Mouse (Mus musculus) layer of hippocampus, postnatal 14 days (tissue): Measurements from ENCODE around the gene Ydjc. TPM values are rescaled to one million over a fixed set of nuclear protein-coding genes. Genes with fewer than 3 reads are reported as not detected.

Experiments
- DNase-seq, 2 experiments: peaks; one replicate each; pipeline ENCODE4 v3.0.0; 2021 to 2022; ENCODE audit warnings: low spot score in 2 of 2, mixed read lengths in 1 of 2
- microRNA-seq, 2 experiments: library from miRNA; unstranded; fragments of <30 nt; microRNA quantifications; one replicate each; pipeline ENCODE4 v1.2.0; 2021
- total RNA-seq, 2 experiments: library from RNA; stranded (reverse); gene quantifications; 2 replicates each; pipeline ENCODE4 v1.2.3; 2021

Ydjc gene
- total RNA-seq, 2 experiments from 2014 or later, result 33.6 to 34.8 TPM

DNA sequence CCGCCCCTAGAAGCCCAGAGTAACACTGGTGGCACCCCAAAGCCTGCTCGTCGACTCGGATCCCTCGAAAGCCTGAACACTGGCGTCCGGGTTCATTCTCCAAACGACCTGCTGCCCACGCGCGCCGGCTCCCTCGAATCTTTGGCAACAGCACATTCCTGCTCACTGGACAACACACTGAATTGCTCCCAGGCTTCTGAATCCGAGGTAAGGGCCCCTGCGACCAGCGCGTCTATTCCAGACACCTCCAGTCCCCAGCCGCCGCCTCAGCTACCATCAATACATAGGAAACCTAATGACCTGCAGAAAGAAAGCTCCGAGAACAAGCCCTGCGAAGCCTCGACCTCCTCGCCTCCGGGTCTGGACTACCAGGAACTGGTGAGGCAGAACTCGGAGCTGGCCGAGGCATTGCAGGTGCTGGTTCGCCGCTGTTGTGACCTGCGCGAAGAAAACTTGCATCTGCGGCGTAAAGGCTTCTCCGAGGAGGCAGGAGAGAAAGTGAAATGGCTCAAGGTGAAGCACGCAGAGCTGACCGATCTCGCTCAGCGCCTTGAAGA is 65.1 kb downstream of the Ydjc start:
- no peak for DNase-seq

Small RNAs within 50 kb of the gene (microRNA-seq; reads per million reads assigned to microRNA genes)
- gene Mir130b (117 to 153 reads per million in 2 experiments), gene Mir301b (1.1 to 7.7 reads per million in 2 experiments)

Other genes starting within 250 kb of the Ydjc start
- 10 to 100 TPM; 29.2 to 31.6 TPM for gene Ppm1f, start 248.2 kb upstream of the Ydjc start, total RNA-seq
- gene Mapk1, start 161.2 kb upstream of the Ydjc start, total RNA-seq, result 100 to 1,000 TPM; 453 to 458 TPM
- 10 to 100 TPM; 40.6 to 50.1 TPM for gene Ypel1, start 74.9 kb upstream of the Ydjc start, total RNA-seq
- gene Ppil2, start 33.4 kb upstream of the Ydjc start, total RNA-seq, result 10 to 100 TPM; 89.8 to 89.9 TPM
- 1 to 10 TPM in 1 of 2 experiments, under 1 TPM in 1; 0.97 to 1.2 TPM for gene 2610318N02Rik, start 19.5 kb upstream of the Ydjc start, total RNA-seq
- 10 to 100 TPM; 15.8 to 24.9 TPM for gene Sdf2l1, start 12.2 kb upstream of the Ydjc start, total RNA-seq
- 1 to 10 TPM; 3.0 to 3.3 TPM for gene Ccdc116, start 2.6 kb downstream of the Ydjc start, total RNA-seq
- 100 to 1,000 TPM; 157 to 159 TPM for gene Ube2l3, start 58.0 kb downstream of the Ydjc start, total RNA-seq
- gene Rimbp3, start 64.0 kb downstream of the Ydjc start, total RNA-seq, result 1 to 10 TPM; 2.5 to 3.1 TPM
- gene Hic2, start 89.0 kb downstream of the Ydjc start, total RNA-seq, result 1 to 10 TPM; 4.3 to 4.4 TPM
- 100 to 1,000 TPM in 1 of 2 experiments, 10 to 100 TPM in 1; 86.7 to 100 TPM for gene Tmem191c, start 131.5 kb downstream of the Ydjc start, total RNA-seq
- under 1 TPM; 0.60 to 0.92 TPM for gene Serpind1, start 186.8 kb downstream of the Ydjc start, total RNA-seq